Mouse (Mus musculus) brain, embryonic 18.5 days (tissue): Measurements from ENCODE around the gene Gpr162.

Experiments
- DNase-seq: peaks from one replicate; pipeline ENCODE4 v3.0.0-alpha.2; 2012; ENCODE audit warnings: low read depth, low spot score

The Gpr162 gene

DNA sequence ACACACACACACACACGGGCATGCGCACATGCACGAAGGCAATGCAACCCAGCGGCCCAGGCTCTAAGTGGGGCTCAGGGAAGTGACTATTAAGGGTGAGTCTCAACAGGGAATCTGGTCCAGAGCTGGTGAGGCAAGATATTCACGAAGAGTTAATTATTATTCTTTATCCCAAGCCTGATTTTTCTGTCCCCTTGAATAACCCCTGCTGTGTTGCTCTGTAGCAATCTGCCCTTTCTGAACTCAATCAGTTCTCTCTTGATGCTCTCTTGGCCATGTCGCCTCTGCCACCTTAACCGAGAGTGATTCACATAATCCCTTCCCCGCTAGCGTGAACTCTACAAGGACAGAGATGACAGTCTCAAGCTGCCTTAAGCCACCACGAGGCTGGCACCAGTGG, 19.6 kb upstream of the Gpr162 start:
- no peak for DNase-seq

DNA sequence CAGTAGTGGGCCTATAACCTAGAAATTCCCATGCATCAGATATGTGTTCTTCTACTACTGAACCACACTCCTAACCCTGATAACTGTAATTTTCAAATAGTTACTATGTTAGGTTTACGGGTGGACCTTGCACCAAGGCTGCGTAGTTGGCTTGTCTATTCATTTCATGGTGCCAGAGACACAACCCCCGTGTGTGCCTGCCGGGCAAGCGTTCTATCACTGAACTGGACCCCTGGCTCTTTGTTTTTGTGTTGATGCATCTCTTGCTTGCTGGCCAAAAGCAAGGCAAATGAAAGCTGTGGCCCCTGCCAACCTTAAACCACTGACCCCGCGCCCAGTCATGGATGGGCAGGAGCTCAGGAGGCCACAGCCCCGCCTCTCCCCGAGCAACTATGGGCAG, 18.0 kb upstream of the Gpr162 start:
- DNase-seq, result no peak

GRCm38 (mm10) chr6:124879390-124879789, 15.6 kb upstream of the Gpr162 start:
- DNase-seq, result no peak

GRCm38 (mm10) chr6:124874348-124874747, 10.6 kb upstream of the Gpr162 start:
- DNase-seq, result no peak

DNA sequence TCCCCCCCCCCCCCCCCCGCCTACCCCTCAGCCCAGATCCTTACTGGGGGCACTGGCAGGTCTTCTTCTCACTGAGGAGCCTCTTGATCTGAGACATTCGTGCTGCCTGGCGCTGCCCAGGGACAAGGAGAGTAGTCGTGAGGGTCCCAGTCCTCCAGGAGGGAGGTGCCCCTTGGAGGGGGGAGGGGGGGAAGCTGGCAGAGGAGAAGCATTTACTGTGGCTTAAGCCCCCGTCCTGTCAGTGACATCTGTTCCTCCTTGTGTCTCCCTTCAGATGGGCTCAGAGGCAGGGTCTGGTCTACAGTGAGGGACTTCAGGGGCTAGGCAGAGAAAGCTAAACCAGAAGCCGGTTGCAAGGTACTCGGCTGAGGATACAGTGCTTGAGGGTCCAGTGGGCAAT, 2.8 kb upstream of the Gpr162 start:
- no peak for DNase-seq

DNA sequence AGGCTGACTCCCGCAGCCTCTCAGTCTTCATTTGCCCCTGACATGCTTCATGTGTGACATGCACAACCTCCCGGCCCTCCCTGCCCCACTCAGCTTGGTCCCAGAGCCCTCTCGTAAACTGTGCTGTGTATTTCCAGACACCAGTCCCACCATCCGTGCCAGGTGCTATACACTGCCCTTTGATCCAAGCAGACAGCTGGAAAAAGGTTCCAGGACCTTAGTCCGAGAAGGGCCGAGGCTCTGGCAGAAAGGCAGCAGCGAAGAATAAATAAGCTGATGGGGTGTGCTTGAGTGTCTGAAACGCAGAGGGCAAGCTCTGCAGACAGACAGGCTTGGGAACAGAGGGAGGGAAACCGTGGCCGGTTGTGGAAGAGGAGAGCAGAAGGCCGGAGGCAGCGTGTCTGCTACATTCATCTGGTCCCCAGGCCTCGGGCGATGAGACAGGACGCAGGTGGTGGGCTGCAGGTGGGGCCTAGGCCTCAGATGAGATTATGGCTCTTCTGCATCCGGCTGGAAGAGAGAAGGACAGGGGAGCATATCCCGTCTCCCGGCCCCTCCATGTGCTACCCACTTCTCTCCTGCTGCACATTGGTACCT, 2.1 kb upstream of the Gpr162 start:
- DNase-seq, result no peak

- DNase-seq, result no peak
Measured at GRCm38 (mm10) chr6:124863125-124863657, 592 bp downstream of the Gpr162 start.

DNA sequence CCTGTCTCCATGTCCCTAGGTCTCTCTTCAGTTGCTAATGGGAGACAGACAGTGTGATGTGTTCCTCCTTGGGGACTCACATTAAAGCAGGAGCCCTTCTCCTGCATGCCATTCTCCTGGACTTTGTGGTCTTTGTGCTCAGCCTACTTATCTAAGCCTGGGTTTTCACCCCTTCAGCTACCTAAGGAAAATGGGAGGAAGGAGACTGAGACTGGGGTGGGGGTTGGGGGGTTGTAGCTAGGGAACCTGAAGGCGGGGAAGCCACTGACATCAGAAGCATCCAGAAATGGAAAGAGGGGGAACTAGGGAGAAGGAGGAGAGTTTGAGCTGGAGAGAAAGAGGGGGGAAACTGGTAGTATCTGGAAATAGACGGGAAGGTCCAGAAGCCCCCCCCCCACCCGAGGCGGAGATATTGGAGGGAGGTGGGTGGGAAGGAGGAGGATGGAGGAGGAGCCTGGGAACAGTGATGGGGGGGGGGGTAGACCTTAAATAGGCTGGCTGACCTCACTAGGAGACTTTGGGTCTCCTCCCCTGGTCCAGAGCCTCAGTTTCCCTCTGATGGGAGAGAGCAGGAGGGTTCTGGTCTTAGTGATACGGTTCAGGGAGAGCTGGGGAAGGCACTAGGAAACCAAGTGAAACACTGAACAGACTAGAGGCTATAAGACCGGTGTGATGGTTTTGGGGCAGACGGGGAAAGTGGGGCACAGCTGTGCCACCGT, 1.2 kb downstream of the Gpr162 start:
- no peak for DNase-seq

GRCm38 (mm10) chr6:124861802-124862201, 2.0 kb downstream of the Gpr162 start:
- no peak for DNase-seq

DNA sequence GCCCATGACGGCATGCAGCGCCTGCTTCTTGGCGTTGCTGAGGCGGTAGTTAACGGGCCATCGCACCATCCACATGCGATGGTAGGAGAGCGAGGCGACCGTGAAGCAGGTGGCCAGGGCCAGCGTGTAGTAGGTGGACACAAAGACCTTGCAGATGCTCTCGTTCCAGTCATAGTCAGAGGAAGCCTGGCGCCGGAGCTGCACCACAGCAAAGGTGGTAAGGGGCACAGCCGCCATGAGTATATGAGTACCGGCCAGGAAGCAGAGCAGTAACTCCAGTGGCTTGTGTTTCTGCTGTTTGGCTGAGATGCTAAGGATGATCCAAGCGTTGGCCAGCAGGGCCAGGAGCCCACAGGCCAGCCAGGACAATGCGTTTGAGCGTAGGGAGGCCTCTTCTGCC, 2.5 kb downstream of the Gpr162 start:
- DNase-seq, result no peak

DNA sequence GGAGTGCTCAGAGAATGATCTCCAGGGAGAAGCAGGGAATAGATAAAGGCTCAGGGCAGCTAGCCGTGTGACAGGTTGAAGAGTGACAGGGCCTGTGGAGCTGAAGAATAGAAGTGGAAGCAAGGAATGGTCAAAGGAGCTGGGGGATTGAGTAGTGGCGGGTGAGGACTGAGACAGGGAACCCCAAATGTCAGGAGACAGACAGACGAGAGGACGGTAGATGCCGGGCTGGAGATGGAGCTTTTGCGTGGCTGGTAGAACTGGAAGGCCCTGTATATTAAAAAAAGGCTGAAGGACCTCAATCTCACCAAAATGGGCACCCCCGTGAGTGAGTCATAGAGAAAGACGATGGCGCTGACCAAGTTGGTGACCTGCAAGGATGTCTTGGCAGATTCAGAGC, 3.3 kb downstream of the Gpr162 start:
- no peak for DNase-seq

DNA sequence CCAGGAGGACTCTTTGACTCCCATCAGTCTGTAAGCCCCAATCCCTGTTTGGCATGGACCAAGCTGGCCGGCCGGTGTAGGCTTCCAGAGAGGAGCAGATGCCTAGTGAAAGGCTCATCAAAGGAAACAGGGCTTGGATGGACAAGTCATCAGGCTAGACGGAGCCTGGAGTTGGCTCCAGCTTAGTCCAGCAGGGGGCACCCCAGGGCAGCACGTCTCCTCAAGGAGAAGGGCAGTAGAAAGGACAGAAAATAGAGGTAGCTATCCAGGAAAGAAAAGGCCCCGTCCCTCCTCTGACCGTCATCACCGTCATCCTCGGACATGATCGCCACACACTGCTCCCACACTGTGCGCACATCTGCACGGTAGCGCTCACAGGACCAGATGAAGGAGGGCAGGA, 4.1 kb downstream of the Gpr162 start:
- no peak for DNase-seq

GRCm38 (mm10) chr6:124858561-124859318, 5.0 kb downstream of the Gpr162 start:
- DNase-seq, result no peak

- no peak for DNase-seq
Measured at GRCm38 (mm10) chr6:124857840-124858530, 5.8 kb downstream of the Gpr162 start.

DNA sequence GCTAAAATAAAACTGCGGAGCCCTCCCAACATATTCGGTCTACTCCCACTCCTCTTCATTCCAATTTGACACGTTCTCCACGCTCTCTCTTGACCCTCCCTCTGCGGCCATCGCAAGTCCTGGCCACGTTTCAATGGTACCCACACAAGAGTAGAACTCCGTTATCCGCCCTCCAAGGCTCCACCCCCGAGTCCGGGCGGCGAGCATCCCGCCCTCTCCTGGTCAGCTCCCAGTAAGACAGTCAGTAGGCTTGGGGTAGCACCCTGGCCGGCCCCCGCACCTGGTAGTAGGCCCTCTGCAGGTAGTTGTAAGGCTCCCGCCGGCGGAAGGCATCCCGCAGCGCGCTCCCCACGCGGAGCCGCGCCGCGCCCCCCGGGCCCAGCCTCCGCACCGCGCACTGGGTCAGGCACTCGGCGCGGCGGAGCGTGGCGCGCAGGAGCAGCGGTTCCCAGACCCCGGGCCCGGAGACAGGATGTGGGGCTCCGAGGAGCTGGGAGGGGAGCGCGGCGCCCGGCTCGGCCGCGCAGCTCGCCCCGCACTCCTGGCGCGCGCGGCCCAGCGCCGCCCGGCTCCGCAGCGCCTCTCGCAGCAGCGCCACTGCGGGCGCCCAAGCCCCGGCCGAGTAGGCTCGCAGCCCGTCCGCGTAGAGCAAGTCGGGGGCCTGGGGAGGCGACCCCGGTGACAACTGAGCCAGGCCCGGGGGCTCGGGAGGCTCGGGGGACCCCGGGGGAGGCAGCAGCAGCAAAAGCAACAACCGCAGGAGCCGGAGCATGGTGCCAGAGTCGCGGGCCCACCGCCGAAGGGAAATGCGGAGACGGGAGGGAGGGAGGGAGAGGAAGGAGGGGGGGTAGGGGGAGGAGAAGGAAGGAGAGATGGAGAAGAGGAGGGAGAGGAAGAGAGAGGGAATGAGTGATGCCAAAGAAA, 6.6 kb downstream of the Gpr162 start, which contains the start of gene P3h3:
TSS of gene P3h3 (minus strand) at position 837 of the 924 bp plus-strand sequence.
- peak; percentile 64 for DNase-seq

- no peak for DNase-seq
Measured at GRCm38 (mm10) chr6:124856321-124856720, 7.5 kb downstream of the Gpr162 start.

DNA sequence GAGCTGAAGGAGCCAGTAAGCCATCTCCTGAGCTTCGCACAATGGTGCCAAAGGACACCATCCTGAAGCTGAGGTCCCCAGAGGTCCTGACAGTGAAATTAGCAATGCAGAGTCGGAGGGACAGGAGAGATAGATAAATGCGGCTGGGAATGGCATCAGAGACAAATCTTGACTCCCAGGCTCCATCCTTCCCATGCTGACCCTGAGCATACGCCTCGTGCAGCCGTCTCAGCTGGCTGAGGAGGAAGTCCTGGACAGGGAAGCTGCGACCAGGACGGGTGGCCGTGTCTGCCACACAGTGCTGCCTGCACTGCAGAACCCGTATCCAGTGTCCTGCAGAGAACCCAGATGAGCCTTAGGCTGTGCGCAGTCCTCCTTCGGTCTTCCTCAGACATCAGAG, 9.1 kb downstream of the Gpr162 start:
- DNase-seq, result no peak

- DNase-seq, result no peak
Measured at GRCm38 (mm10) chr6:124850535-124850934, 13.2 kb downstream of the Gpr162 start.

- DNase-seq, result peak; percentile 80
Measured at GRCm38 (mm10) chr6:124847305-124847704, 16.5 kb downstream of the Gpr162 start.

- DNase-seq, result no peak
Measured at GRCm38 (mm10) chr6:124840241-124841167, 23.3 kb downstream of the Gpr162 start, which contains the start of gene Gnb3. Gene Gnb3, minus strand, starts transcription at chr6:124840275.
